Mouse (Mus musculus): ENCODE measurements around the gene Atf5.

DNA sequence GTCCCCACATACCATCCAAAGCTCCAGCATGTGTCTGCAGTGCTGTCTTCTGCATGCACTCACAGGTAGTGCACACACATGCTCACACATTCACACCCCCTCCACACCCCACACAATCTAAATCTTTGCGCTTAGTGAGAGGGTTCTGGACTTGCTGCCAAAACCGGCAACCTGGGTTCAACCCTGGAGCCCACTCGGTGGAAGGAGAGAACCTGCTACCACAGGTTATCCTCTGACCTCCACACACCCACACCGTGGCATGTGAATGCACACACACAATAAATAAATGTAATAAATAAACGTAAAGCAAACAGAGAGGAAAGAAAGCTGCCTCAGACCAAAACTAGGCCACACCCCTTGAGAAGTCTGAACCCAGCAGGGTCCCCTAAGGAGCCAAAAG is 31.3 kb upstream of the Atf5 start:
- TF ChIP-seq CTCF (IDR thresholded peaks at IDR 0.05; ENCODE audit: low read depth) (no peak), EP300 (optimal IDR thresholded peaks at IDR 0.05) (no peak)

Measured in stomach, postnatal 0 days (tissue).